Mouse (Mus musculus) left cerebral cortex, adult 2 months (tissue): Measurements from ENCODE around the gene Gm4763. TPM values are rescaled to one million over a fixed set of nuclear protein-coding genes. Genes with fewer than 3 reads are reported as not detected.
"Not testable (repeated sequence)": the region's sequence is repeated elsewhere in the genome, so short reads cannot be mapped to it uniquely, and the experiment has no call there.

Experiments used
- DNase-seq, 2 experiments: peaks; one replicate each; pipeline ENCODE4 v3.0.0; 2021 to 2022; ENCODE audit warnings: low spot score in 2 of 2, mixed read lengths in 1 of 2; ENCODE audit errors: extremely low spot score in 1 of 2
- H3K27ac ChIP-seq: fragments of 200-600 bp; 2 replicates; pipeline ENCODE4 v1.8.1; 2022
- H3K4me3 ChIP-seq: fragments of 200-600 bp; 2 replicates; pipeline ENCODE4 v1.8.1; 2022
- CTCF ChIP-seq: fragments of 200-600 bp; IDR thresholded peaks from 2 replicates; pipeline ENCODE4 v1.8.1; 2022; ENCODE audit warnings: antibody characterized with exemption, mild to moderate bottlenecking, moderate library complexity
- intact Hi-C: fragments of 180-260 bp; cut with DNase I; formaldehyde crosslinking; loops from one replicate; pipeline ENCODE4 v1.15.1; 2025
- long read RNA-seq, 2 experiments: library from polyadenylated mRNA; stranded (forward); transcript quantifications; one replicate each; pipeline ENCODE4 v2.0.0; 2021; ENCODE audit warnings: borderline mapping rate in 2 of 2
- total RNA-seq, 2 experiments: library from RNA; stranded (reverse); gene quantifications; 2 replicates each; pipeline ENCODE4 v1.2.3; 2021

The Gm4763 gene
- not detected for total RNA-seq
- long read RNA-seq, experiment 1 = 0 reads
- long read RNA-seq, experiment 2 = 0 reads

GRCm38 (mm10) chr7:24726808-24727207 is at the start of gene Gm4763:
Gm4763 (minus strand) TSS chr7:24726908.
- H3K4me3 ChIP-seq = not testable (repeated sequence)

GRCm38 (mm10) chr7:24776145-24776544 is 49.4 kb upstream of the Gm4763 start:
- DNase-seq = no peak
- H3K27ac ChIP-seq = no peak overlapping the region
- intact Hi-C loops = loop anchor here (5.0 kb wide), 1 partner anchor 701 kb away; the partner anchor contains the start of gene Ceacam1
- no peak overlapping the region for H3K4me3 ChIP-seq
- TF ChIP-seq CTCF = no peak; the same call in 1 of the 2 replicates

More at GRCm38 (mm10) chr7:24726808-24727207, at the start of gene Gm4763:
- DNase-seq, H3K27ac ChIP-seq: not testable (repeated sequence)
- intact Hi-C loops = loop anchor here (5.0 kb wide), 1 partner anchor 35 kb away; no protein-coding TSS in a partner anchor

- Histone ChIP-seq H3K4me3 (no peak overlapping the region), H3K27ac (no peak overlapping the region)
- intact Hi-C loops = no loop called here
- no peak for TF ChIP-seq CTCF
- DNase-seq = no peak
Measured at GRCm38 (mm10) chr7:24773942-24774535, 47.3 kb upstream of the Gm4763 start.

DNA sequence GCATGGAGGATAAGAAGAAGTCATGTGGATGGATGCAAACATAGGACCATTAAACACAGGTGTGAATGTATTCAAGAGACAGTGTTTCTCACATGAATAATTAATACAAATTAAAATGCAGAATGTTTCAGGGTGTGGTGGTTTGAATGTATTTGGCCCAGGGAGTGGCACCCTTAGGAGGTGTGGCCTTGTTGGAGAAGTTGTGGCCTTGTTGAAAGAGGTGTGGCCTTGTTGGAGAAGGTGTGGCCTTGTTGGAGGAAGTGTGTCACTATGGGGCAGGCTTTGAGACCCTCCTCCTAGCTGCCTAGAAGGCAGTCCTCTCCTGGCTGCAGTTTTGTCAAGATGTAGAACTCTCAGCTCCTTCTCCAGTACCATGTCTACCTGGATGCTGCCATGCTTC is 44.7 kb upstream of the Gm4763 start:
- H3K27ac ChIP-seq = no peak overlapping the region
- DNase-seq = no peak
- H3K4me3 ChIP-seq = no peak overlapping the region
- TF ChIP-seq CTCF = no peak
- intact Hi-C loops = no loop called here

- DNase-seq = no peak
- no peak for TF ChIP-seq CTCF
- Histone ChIP-seq H3K27ac (no peak overlapping the region), H3K4me3 (no peak overlapping the region)
- intact Hi-C loops = no loop called here
Measured at GRCm38 (mm10) chr7:24762574-24762973, 35.9 kb upstream of the Gm4763 start.

DNA sequence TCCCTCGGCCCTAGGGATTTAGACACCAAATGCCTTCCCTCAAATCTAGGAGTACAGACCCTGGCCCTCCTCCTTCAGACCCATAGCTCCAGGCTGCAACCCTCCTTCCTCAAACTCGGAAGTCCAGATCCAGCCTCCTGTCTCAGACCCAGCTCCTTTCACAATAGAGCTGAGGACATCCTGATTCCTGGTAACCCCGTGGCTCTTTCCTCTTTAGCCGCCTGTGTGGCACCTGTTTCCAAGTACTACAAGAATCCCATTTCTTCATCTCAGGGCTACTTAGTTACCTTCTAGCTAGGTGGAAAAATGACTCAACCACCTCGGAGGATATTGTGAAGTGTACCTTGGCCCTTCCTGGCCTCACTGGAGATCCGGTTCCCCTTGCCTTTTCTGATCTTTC is 34.5 kb upstream of the Gm4763 start:
- intact Hi-C loops = no loop called here
- no peak overlapping the region for H3K27ac ChIP-seq

DNA sequence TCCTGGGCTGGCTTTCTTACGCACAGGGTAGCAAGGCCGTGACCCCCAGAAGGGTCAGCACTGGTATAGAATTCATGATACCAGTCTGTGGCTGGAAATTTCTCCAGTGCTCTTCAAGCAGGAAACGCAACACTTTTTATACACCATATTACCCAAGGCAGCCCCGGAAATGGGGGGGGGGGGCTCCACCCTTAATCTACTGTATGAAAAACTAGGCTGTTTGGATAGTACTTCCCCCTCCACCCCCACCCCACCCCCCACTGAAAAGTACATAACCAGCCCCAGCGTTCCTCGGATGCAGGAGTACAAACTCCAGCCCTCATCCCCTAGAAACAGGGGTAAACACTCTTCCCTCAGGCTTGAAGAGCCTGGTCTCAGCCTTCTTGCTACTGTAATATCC is 33.5 kb upstream of the Gm4763 start, which contains the start of gene Cd177:
Gene Cd177, minus strand, starts transcription at position 101 of the 400 bp plus-strand sequence.
- no peak for DNase-seq
- no peak within 1 kb of the TSS for H3K4me3 ChIP-seq
- no peak within 1 kb of the TSS for H3K27ac ChIP-seq
- no peak for TF ChIP-seq CTCF
- intact Hi-C loops = no loop called here

More for the DNA sequence above, 34.5 kb upstream of the Gm4763 start:
- no peak for DNase-seq
- TF ChIP-seq CTCF = no peak
- no peak overlapping the region for H3K4me3 ChIP-seq

DNA sequence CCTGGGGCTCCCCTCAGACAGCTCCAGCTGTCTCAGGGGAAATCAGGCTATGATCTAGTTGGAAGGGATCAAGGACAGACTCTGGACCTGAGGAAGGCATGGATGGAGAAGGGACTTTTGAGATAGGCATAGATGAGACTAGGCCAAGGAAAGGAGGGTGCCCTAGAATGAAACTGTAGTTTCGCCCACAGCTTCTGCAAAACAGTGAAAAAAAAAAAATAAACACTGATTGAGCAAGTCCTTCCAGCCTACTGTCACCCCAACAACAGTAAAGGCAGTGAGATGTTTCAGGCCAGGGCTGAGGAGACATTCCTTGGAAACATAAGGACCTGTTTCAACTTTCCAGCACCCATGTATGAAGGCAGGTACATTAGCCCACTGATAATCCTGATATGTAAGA is 31.8 kb upstream of the Gm4763 start:
- intact Hi-C loops = no loop called here
- TF ChIP-seq CTCF = no peak
- Histone ChIP-seq H3K4me3 (no peak overlapping the region), H3K27ac (no peak overlapping the region)
- no peak for DNase-seq

GRCm38 (mm10) chr7:24753476-24753875 is 26.8 kb upstream of the Gm4763 start:
- Histone ChIP-seq H3K4me3 (no peak overlapping the region), H3K27ac (no peak overlapping the region)
- no peak for DNase-seq
- no peak for TF ChIP-seq CTCF
- intact Hi-C loops = no loop called here

GRCm38 (mm10) chr7:24751610-24752009 is 24.9 kb upstream of the Gm4763 start:
- no peak for DNase-seq
- Histone ChIP-seq H3K27ac (no peak overlapping the region), H3K4me3 (no peak overlapping the region)
- intact Hi-C loops = no loop called here
- TF ChIP-seq CTCF = no peak

DNA sequence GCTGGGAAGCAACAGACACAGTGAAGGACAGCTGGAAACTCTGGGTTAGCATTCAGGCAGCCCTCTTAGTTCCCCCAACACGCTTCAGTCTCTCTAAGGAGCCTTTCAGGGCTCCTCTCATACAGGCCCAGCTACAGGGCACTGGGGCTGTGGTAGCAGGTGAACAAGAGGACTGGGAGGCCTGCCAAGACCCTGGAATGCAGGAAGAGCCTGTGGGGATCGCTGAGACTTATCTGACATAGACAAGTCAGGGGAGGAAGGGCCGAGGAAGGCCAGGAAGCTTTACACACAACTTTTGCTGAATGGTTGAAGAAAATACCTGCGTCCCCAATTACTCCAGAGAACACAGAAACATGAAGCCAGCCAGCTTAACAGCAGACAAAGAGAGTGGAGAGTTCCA is 24.0 kb upstream of the Gm4763 start:
- no peak overlapping the region for H3K27ac ChIP-seq
- H3K4me3 ChIP-seq = no peak overlapping the region
- no peak for DNase-seq
- TF ChIP-seq CTCF = no peak
- intact Hi-C loops = no loop called here

- no peak for TF ChIP-seq CTCF
- no peak overlapping the region for H3K4me3 ChIP-seq
- no peak for DNase-seq
- no peak overlapping the region for H3K27ac ChIP-seq
- intact Hi-C loops = no loop called here
Measured at GRCm38 (mm10) chr7:24735970-24736670, 9.4 kb upstream of the Gm4763 start.

DNA sequence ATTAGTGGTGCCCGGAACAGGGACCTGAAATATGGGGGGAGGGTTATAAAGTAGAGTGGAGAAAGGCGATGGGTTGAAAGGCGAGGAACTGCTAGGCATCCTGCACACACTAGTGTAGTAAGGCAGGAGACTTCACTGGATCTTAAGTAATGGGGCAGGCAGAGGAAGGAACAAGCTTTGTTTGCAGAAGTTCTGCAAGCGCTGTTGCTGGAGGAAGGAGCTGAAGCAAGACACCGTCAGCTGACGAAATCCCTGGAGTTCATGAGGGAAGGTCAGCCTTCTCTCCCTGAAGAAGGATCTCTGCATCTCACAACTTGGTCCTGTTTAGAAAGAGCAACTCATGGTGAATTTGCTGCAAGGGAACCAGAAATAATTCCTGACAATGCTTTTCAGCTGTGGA is 11.7 kb downstream of the Gm4763 start:
- DNase-seq = no peak
- no peak overlapping the region for H3K4me3 ChIP-seq
- intact Hi-C loops = no loop called here
- H3K27ac ChIP-seq = no peak overlapping the region
- TF ChIP-seq CTCF = no peak
